Mouse (Mus musculus) bone marrow, adult 2 months (tissue): ENCODE measurements around the gene H3f3a. TPM values are rescaled to one million over a fixed set of nuclear protein-coding genes. Genes with fewer than 3 reads are reported as not detected.

Experiments used
- H3K27ac ChIP-seq: fragments of 200-500 bp; 2 replicates; pipeline ENCODE4 v1.5.1; 2012; ENCODE audit warnings: low read depth, mild to moderate bottlenecking, control low read depth, inconsistent platforms, low read length; ENCODE audit not compliant: control insufficient read depth, poor library complexity, insufficient read depth
- H3K4me1 ChIP-seq: fragments of 200-500 bp; 2 replicates; pipeline ENCODE4 v1.6.1; 2011; ENCODE audit warnings: low read length; ENCODE audit not compliant: control insufficient read depth, insufficient read depth
- H3K4me3 ChIP-seq: fragments of 200-500 bp; replicated peaks from 2 replicates; pipeline ENCODE3; 2011; ENCODE audit warnings: mild to moderate bottlenecking, low read depth, low read length, control low read depth; ENCODE audit not compliant: control insufficient read depth
- CTCF ChIP-seq: fragments of 200-500 bp; IDR thresholded peaks from 2 replicates; pipeline ENCODE4 v1.5.1; 2011; ENCODE audit warnings: low read length, control low read depth; ENCODE audit not compliant: control insufficient read depth, insufficient read depth
- POLR2A ChIP-seq: fragments of 200-500 bp; IDR thresholded peaks from 2 replicates; pipeline ENCODE4 v1.6.1; 2011; ENCODE audit warnings: low read depth, mild to moderate bottlenecking, control low read depth, low read length, borderline replicate concordance; ENCODE audit not compliant: control insufficient read depth
- WGBS: fragments of 180-500 bp; shearing (Covaris S2); methylation state at CpG from one replicate; pipeline ENCODE4 v1.1.7; 2018; 5-methylcytosine and 5-hydroxymethylcytosine counted together
- polyA plus RNA-seq: library from polyadenylated mRNA; stranded (reverse); fragments of >200 nt; gene quantifications from 2 replicates; pipeline ENCODE4 v1.2.4, GENCODE M21; 2011; ENCODE audit warnings: low replicate concordance; ENCODE audit not compliant: missing spikeins, insufficient read depth, insufficient read length

H3f3a gene
- polyA plus RNA-seq, 1 experiment, result 682 TPM

- H3K27ac ChIP-seq, result peak overlapping the region; percentile 14; the same call in 1 of the 2 replicates
- H3K4me1 ChIP-seq, result peaks cover 6% of the 10 kb centered on the region; the same call in 1 of the 2 replicates
- TF ChIP-seq CTCF (no peak), POLR2A (0 out of 2 replicates have a peak, but pooled peaks have one; percentile 51)
- peak overlapping the region; percentile 6 for H3K4me3 ChIP-seq
- WGBS, result 29% methylated on average over 11 of the region's 11 CpGs
These were observed 16.0 kb upstream of the H3f3a start for GRCm38 (mm10) chr1:180829775-180830174.

- 33% methylated on average over 4 of the region's 4 CpGs for WGBS
- no peak overlapping the region for H3K4me3 ChIP-seq
- TF ChIP-seq CTCF (no peak), POLR2A (no peak)
- H3K27ac ChIP-seq, result peak overlapping the region; percentile 92
- peaks cover 9% of the 10 kb centered on the region for H3K4me1 ChIP-seq
These were observed 12.9 kb upstream of the H3f3a start for GRCm38 (mm10) chr1:180826634-180827033.

GRCm38 (mm10) chr1:180824721-180825120, 11.0 kb upstream of the H3f3a start:
- Histone ChIP-seq H3K4me3 (no peak overlapping the region), H3K27ac (peak overlapping the region; percentile 83), H3K4me1 (peaks cover 8% of the 10 kb centered on the region)
- TF ChIP-seq POLR2A (no peak), CTCF (no peak)
- WGBS, result 36% methylated on average over 3 of the region's 3 CpGs

- WGBS, result 71% methylated on average over 3 of the region's 3 CpGs
- no peak overlapping the region for H3K4me3 ChIP-seq
- peak overlapping the region; percentile 57 for H3K27ac ChIP-seq
- TF ChIP-seq POLR2A (no peak), CTCF (no peak)
- H3K4me1 ChIP-seq, result peaks cover 8% of the 10 kb centered on the region
These were observed 10.0 kb upstream of the H3f3a start for GRCm38 (mm10) chr1:180823716-180824115.

GRCm38 (mm10) chr1:180822276-180822675, 8.5 kb upstream of the H3f3a start:
- Histone ChIP-seq H3K4me3 (no peak overlapping the region), H3K4me1 (peaks cover 8% of the 10 kb centered on the region), H3K27ac (peak overlapping the region; percentile 45; the same call in 1 of the 2 replicates)
- 26% methylated on average over 5 of the region's 5 CpGs for WGBS
- TF ChIP-seq CTCF (no peak), POLR2A (no peak)

GRCm38 (mm10) chr1:180821101-180821500, 7.4 kb upstream of the H3f3a start:
- TF ChIP-seq POLR2A (no peak), CTCF (no peak)
- no peak overlapping the region for H3K4me3 ChIP-seq
- WGBS, result 71% methylated on average over 6 of the region's 6 CpGs
- peaks cover 5% of the 10 kb centered on the region for H3K4me1 ChIP-seq
- H3K27ac ChIP-seq, result peak overlapping the region; percentile 20; the same call in 1 of the 2 replicates

GRCm38 (mm10) chr1:180818000-180818399, 4.3 kb upstream of the H3f3a start:
- TF ChIP-seq POLR2A (no peak), CTCF (no peak)
- WGBS, result 65% methylated on average over 2 of the region's 2 CpGs
- Histone ChIP-seq H3K4me1 (peaks cover 5% of the 10 kb centered on the region), H3K27ac (peak overlapping the region; percentile 36), H3K4me3 (no peak overlapping the region)

GRCm38 (mm10) chr1:180815371-180816024, 1.8 kb upstream of the H3f3a start:
- WGBS, result 92% methylated on average over 12 of the region's 12 CpGs
- peaks cover under 1% of the 10 kb centered on the region for H3K4me1 ChIP-seq
- no peak overlapping the region for H3K27ac ChIP-seq
- no peak overlapping the region for H3K4me3 ChIP-seq
- TF ChIP-seq CTCF, result no peak
- TF ChIP-seq POLR2A, result no peak

- H3K4me3 ChIP-seq, result peak overlapping the region; percentile 99
- peaks cover 4% of the 10 kb centered on the region for H3K4me1 ChIP-seq
- H3K27ac ChIP-seq, result peak overlapping the region; percentile 100
- WGBS, result 0% methylated on average over 52 of the region's 65 CpGs
- TF ChIP-seq POLR2A (peak; percentile 95), CTCF (no peak)
These were observed 296 bp downstream of the H3f3a start for GRCm38 (mm10) chr1:180813409-180813884.
